Mouse (Mus musculus): ENCODE results near the gene Npw.

Gene Npw

DNA sequence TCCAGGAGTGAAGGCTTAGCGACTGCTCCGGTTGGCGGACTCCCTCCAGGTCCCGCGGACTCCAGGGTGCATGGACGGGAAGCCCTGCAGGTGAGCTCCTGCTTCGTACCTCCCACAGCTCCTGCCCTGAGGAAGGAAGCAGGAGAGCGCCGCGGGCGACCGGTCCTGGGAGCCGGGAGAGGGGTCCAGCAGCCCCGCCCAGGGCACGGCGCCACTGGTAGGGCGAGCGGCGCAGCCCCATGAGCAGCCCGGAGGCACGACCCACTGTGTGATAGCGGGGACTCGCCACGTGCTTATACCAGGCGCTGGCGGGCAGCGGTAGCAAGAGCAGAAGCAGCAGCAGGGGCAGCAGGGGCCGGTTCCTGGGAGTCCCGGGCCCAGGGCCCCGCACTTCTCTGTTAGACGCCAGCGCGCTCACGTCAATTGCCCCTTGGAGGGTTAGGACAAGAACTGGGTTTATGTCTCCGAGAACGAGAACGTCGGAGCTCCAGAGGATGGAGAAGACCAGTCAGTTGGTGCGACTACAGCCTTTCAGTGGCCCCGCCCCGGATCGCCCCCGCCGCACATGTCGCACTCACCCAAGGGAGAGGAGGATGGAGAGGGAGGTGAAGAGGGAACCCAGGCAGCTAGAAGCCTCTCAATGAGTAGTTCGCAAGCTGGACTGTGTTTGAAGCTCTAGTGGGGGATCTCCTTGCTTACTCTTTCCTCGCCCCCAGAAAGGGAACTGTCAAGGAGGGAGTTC lies at the start of gene Npw:
TSS of gene Npw (minus strand) at position 441 of the 742 bp plus-strand sequence.
- DNase-seq (ENCODE audit: low spot score) = peak; percentile 34

DNA sequence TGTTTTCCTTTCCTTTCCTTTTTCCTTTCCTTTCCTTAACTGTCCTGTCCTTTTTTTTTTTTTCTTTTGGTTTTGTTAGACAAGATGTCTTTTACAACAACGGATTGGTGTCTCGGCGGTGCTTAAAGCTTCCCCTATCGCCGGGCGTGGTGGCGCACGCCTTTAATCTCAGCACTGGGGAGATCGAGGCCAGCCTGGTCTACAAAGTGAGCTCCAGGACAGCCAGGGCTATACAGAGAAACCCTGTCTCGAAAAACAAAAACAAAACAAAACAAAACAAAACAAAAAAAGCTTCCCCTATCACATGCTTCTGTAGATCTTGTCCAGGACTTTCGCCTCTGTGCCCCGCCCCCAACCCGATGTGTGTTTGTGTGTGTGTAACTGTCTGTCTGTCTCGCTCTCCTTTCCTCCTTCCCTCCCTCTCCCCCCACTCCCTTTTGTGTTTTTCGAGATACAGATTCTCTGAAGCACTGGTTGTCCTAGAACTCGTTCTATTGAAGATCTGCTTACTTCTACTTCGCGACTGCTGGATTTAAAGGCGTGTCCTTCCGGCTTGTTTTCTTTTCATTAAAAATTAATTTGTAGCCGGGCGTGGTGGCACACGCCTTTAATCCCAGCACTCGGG lies 49.7 kb upstream of the Npw start:
- DNase-seq (ENCODE audit: low spot score) = no peak

DNA sequence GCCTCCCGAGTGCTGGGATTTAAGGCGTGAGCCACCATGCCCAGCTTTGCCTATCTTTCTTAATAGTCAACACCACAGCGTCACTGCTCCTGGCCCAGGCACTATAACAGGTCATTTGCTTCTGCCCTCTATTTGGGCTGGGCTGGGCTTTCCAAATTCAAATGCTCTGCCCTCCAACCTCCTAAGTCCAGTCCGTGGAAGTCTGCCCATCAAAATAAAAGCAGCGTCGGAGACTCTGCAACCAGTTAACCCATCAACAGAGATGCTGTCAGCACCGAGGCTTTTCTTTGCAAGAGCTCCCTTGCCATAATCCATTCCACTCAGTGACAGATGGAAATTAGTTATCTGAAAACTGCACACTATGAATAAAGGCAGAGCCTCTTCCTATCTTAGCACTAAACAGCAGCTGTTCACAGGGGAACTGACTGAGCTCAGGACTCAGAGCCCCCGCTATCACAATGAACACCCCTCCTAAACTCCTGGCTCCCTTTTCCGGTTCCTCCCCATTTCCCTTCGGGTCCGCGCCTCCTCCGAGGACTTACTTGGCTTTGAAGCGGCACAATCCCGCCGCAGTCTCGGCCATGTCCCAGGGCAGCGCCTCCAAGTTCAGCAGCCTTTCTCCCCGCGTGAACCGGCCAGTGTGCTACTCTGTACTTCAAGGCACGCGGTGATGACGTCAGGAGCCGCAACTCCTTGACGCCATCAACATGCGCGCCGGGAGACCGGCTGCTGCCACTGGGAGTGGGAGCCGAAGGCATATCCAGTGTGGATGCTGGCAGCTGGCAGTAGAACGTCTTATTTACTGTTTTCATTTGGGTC lies 48.9 kb upstream of the Npw start, which contains the start of gene Tbl3:
TSS of gene Tbl3 (minus strand) at position 679 of the 819 bp plus-strand sequence.
- DNase-seq (ENCODE audit: low spot score) = peak; percentile 99

DNA sequence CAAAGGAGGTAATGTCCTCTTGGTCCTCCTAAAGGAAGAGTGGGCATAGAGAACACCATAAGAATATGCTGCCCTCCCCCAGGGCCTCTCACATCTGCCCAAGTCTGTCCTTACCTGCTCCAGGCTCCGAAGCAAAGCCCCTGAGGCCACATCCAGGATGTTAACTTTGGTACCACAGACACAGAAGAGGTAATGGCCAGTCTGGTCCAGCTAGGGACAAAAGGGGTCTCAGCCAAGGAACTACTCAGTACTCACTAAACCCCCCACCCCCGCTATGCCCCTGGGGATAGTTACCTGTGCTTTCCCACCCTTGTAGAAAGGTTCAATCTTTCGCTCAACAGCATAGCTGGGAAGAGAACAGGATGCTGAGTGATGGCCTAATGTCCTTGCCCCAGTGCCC lies 47.6 kb upstream of the Npw start:
- no peak for DNase-seq (ENCODE audit: low spot score)

DNA sequence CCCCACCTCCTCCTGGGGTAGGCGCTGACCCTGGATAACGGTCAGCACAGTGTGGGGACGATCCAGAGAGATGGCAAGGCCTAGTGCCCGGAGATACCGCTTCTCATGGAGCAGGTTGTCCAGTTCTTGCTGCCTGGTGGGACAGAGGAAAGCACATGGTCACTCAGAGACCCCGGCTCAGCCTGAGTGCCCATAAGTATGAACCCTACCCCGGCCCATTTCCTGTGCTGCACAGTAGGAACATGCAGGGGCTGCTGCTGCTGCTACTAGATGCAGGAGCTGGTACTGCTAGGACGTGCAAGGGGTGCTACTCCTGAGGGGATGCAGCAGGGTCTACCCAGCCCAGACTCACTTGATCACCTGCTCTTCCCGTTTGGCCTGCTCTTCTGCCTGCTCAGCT lies 43.0 kb upstream of the Npw start:
- no peak for DNase-seq (ENCODE audit: low spot score)

DNA sequence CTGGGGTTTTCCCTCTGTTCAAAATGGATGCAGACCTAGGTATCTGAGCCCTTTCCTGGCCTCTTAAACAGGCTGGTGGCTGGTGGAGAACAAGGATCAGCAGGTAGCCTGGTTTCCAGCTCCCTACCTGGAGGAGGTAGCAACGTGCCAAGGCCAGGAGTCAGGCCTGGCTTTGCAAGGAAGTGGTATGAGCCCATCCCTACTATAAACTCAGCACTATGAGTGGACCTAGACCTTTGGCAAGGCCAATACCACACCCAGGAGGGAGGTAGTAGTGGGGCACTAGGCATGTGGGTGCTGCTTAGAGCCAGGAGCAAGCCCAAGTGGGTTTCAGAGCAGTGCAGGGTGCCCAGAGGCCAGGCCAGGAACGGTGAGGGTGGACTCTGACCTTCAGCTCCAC lies 41.2 kb upstream of the Npw start:
- DNase-seq (ENCODE audit: low spot score) = no peak

DNA sequence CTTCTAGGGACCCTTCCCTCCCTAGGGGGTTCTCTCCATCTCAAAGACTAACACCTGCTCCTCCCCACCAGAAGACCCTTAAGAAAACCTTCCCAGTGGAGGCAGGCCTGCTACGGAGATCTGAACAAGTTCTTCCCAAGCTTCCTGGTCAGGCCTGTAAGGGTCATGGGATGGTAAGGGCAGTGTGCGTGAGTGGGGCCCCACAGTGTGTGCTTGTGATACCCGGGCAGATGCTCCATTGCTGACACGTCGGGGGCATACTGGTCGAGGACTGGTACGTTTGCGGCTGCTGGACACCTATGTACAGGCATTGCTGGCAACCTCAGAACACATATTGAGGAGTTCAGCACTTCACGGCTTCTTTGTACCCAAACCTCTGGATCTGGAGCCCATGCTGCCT lies 40.5 kb upstream of the Npw start:
- DNase-seq (ENCODE audit: low spot score) = no peak

DNA sequence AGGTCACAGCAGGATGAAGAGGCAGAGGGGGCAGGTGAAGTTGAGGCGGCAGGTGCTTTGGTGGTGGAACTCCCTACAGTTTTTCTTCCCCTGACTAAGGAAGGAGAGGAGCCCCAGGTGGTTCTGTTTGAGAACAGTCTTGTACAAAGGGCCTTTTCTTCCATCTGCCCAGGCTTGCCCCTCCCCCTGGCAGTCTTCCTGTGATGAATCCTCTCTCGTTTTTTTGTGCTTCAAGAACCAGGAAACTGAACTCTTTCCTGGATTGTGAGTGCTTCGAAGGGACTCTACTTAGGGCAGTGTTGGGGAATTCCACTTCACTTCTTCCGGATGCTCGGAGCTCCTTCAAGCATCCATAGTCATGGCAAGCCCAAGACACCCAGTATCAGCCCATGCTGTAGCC lies 39.7 kb upstream of the Npw start:
- DNase-seq (ENCODE audit: low spot score) = no peak

DNA sequence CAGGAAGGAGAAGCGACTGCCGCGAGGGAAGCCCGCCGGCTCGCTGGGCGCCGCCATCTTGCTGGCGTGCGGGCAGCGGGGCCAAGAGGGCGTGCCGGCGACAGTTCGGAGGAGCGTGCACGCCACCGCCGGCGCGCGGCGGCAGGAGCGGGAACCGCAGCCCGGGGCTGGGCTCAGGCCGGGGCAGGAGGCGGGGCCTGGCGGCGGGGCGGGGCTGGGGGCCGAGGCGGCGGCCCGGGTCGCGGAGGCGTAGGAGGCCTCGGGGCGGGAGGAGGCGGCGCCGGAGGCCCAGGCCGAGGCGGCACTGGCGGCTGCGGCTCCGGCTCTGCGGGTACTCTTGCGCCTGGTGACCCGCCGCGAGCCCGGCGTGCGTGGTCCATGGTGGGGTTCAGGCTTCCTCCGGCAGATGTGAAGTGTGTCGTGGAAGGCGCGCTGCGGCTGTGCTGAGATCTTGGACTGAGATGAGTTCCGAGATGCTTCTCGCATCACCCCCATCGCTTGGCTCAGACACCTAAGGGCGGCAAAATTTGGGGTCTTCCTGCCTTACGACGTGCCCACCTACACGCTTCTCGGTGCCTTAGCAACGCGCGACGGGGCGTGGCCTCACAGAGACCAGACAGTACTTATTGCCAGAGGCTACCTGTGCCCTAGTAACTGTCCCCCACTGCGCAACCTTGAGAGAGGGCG lies 37.9 kb upstream of the Npw start, which contains the start of the genes Gfer and Noxo1:
TSS of gene Gfer (minus strand) at position 146 of the 687 bp plus-strand sequence.
TSS of gene Noxo1 (plus strand) at position 224 of the 687 bp plus-strand sequence.
- peak; percentile 90 for DNase-seq (ENCODE audit: low spot score)

DNA sequence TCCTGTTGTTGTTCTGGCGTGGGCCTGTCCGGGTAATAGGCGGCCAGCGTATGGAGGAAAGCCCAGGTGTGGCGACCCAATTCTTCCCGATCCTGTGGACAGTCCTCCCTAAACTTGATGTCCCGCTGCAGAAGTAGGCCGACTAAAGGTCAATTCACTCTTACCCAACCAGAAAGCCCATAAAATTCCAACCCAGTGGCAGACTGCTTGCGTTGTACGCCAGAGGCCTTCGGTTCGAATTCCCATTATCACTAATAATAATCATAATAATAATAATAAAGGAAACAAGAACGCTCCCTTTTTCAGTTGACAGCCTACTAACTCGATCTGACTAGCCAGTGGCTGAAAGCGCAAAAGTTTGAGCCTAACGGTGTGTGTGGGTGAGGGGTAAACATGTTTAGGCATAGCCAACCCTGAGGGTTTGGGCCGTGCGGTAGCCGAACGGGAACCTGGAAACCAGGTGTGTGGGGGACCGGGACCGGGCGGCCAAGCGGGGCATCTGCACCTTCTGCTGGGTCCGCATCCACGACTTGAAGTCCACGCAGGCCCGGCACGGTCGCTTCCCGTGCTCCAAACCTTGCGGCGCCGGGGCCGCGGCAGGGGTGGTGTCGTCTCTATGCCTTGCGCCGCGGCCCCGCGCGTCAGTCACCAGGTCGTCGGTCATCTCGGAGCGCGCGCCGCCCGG lies 37.2 kb upstream of the Npw start:
- DNase-seq (ENCODE audit: low spot score) = peak; percentile 25

DNA sequence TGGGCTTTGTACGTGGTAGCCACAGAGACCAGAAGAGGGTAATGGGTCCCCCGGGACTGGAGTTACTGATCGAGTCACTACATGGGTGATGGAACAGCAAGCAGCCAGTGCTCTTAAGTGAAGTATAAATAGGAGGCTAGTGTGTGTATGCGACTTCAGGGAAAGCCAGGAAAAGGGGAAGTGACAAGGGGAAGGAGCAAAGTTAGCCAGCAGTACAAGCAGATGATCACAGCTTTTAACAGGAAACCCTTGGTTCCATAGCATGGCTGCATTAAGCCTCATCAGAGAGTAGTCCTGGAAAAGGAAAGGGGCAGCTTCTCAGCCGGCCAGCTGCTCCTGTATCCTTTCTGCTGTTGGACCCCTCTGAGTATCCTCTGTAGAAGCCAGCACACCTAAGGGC lies 34.1 kb upstream of the Npw start:
- DNase-seq (ENCODE audit: low spot score) = no peak

DNA sequence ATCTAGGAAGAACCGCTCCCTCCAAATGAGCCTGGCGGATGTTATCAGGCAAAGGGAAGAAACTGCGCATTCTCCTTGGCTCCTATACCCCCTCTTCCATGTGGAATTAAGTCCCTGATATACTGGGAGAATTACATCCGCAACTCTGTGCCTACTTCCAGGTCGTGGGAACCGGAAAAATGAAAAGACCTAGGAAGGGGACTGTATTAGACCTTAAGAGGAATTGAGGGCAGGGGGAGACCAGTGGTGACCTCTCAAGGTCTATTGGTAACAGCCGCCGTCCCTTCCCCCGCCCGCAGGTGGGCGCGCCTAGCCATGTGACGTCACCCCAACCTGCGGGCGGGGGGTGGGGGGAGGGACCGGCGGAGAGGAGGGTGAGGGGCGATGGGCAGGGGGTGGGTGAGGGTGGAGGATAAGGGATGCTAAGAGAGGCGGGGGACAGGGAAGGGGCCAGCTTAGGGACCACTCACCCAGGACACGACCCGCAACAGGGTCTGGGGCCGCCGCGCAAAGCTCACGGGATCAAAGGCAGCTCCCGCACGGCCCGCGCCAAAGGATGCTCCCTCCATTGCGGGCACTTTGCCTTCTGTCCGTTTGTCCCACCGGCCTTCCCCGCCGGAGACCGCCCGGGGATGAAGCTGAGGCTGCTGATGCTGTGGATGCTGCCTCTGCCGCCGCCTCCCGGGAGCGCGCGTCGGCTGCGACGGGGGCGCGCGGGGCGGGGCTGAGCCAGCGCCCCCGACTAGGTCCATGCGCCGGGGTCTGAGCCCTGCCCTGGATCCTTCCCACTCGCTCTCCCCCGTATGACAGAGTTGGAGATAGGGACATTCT lies 31.2 kb upstream of the Npw start, which contains the start of gene Syngr3:
TSS of gene Syngr3 (minus strand) at position 705 of the 831 bp plus-strand sequence.
- no peak for DNase-seq (ENCODE audit: low spot score)

DNA sequence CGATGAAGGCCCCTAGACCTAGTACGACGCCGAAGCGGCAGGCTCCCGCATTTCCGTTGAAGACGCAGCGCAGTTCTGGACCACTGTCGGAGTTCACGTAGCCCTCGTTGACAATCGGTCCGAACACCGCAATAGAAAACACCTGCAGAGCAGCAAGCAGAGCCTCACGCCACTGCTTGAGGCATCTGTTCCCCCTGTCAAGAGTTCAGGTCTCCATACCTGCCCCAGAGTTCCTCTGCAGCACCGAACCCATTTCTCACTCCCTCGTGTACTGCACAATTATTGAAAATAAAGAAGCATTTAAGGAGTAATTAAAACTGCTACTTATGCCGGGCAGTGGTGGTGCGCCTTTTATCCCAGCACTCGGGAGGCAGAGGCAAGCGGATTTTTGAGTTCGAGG lies 29.3 kb upstream of the Npw start:
- no peak for DNase-seq (ENCODE audit: low spot score)

DNA sequence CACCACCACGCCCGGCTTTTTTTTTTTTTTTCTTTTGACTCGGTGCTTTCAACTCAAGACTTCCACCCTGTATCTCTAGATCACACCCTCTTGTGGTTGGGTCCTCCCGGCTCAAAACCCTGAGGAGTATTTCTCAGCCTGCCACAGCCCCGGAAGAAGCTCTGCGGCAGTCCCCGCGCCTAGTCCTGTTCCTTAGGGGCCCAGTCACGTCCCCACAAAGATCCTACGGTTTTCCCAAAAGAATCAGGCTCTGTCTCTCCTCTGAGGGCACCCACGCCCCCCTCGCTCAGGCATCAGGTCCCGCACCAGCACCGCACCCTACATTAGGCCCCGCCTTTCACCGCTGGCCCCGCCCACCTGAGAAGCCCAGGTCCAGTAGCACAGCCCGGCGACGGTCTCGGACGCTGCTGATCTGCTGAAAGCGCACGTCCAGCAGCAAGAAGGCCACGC lies 28.9 kb upstream of the Npw start:
- peak; percentile 68 for DNase-seq (ENCODE audit: low spot score)

DNA sequence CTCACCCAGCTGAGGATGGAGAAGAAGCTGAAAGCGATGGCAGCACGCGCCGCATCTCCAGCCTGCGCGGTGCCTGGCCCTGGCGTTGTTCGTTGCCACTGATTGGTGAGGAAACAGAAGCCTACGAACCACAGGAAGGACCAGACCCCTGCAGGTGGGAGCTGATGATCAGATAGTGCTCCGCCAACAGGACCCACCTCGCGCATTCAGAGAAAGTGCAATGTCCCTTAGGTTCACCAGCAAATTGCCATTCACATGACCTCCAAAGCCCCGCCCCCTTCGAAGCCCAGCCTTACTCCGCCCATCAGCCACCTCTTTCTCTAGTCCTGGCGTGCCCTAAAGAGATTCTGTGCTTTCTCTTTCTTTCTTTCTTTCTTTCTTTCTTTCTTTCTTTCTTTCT lies 28.3 kb upstream of the Npw start:
- peak; percentile 70 for DNase-seq (ENCODE audit: low spot score)

DNA sequence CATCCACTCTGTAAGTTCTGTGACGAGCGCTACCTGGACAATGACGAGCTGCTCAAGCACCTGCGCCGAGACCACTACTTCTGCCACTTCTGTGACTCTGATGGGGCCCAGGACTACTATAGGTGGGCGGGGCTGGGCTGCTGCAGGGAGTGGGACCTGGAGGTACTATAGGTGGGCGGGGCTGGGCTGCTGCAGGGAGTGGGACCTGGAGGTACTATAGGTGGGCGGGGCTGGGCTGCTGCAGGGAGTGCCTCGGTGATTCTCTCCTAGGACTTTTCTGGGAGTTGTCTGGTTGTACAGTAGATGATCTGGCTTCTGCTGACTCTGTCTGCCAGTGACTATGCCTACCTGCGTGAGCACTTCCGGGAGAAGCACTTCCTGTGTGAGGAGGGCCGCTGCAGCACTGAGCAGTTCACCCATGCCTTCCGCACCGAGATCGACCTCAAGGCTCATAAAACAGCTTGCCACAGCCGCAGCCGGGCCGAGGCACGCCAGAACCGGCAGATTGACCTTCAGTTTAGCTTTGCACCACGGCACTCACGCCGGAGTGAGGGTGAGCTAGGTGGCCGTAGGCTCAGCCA lies 19.3 kb upstream of the Npw start:
- DNase-seq (ENCODE audit: low spot score) = no peak

DNA sequence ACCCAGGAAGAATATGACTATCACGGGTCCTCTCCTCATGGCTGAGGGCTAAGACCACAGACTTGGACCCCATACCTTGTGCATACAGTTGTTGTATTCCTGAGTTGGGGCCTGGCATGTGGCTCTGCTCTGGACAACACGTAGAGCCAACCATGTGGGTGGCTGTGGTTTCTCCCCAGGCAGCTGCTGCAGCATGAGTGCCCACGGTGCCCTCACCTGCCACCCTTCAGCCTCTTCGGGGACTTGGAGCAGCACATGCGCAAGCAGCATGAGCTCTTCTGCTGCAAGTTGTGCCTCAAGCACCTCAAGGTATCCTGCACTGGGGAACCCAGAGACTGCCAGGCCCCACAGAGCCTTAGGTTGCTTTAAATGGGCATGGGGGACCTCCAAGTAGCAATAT lies 18.6 kb upstream of the Npw start:
- DNase-seq (ENCODE audit: low spot score) = no peak

DNA sequence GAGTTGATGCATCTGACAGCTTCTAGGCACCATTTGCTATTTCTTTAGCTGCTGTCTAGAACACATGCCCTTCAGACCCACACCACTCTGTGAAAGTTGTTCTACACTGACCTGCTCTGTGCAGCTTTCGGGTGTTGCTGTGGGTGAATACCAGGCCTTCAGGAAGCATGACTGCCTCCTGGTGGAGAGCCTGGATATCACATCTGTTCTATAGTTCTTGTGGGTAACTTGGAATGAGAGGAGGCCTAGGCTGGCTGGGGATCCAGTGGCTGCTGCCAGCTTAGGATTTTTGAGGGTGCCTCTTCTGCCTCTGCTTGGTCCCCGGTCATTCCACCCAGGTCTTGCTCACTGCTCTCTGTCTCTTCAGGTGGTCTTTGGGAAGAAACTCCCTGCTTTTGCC lies 17.9 kb upstream of the Npw start:
- DNase-seq (ENCODE audit: low spot score) = peak; percentile 82

DNA sequence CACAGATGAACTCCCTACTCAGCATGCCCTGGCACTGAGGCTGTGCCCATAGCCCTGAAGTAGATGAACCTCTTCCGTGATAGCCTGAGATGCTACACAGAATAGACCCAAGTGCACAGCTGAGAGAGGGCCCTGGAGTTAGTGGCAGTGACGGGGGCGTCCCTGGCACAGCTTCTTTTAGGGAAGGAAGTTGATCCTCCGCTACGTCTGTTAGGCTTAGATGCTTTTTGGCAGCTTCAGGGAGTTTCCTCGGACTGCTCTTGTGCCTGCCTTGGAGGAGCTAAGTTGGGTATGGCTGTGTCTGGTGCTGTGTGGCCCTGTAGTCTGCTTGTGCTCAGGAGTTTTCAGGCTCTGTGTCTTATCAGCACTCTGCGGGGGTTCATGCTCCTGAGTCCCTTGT lies 16.0 kb upstream of the Npw start:
- DNase-seq (ENCODE audit: low spot score) = no peak

DNA sequence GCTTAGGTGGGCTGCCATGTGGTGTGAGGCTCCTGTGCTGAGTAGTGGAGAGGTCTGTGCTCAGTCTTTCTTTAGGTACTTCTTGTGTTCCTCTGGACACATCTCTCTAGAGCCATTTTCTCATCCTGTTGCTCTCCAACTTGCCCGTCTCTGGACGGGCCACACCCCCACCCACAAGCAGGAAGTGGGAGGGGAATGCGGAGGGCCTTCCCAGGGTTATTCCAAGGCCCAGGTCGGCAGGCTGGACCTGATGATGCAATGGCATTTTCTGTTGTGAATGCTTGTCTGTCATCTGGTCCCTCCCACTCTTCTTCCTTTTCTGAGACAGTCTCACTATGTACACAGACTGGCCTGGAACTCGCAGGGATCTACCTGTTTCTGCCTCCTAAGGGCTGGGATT lies 13.9 kb upstream of the Npw start:
- peak; percentile 39 for DNase-seq (ENCODE audit: low spot score)

Data from embryo, embryonic 10 days (tissue).